Mouse (Mus musculus): Measurements from ENCODE around the gene Car5a. TPM values are rescaled to one million over a fixed set of nuclear protein-coding genes. Genes with fewer than 3 reads are reported as not detected.
A peak's percentile ranks its signal among the peaks of the same experiment; 100 is the strongest.

Gene Car5a
- total RNA-seq, 2 experiments from 2014 or later = not detected

DNA sequence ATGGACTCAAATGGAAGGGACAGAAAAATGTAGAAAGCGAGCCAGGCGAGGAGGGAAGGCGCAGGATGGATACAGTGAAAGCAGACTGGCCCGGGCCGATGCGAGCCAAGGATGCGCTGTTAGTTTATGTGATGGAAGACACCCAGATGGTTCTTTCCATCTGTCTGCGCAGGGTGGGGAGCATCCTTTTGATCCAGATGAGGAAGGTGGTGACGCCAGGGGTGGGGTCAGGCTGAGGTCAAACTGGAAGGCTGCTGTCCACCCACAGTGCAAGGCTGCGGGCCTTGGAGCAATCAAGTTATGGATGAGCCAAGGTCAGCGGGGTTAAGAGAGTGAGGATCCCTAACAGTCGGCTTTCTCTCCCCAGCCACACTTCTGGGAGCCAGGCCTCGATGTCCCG is 8.3 kb downstream of the Car5a start:
- no peak for ATAC-seq (replicated peaks; ENCODE audit: low FRiP score, low TSS enrichment, poor library complexity, severe bottlenecking)

DNA sequence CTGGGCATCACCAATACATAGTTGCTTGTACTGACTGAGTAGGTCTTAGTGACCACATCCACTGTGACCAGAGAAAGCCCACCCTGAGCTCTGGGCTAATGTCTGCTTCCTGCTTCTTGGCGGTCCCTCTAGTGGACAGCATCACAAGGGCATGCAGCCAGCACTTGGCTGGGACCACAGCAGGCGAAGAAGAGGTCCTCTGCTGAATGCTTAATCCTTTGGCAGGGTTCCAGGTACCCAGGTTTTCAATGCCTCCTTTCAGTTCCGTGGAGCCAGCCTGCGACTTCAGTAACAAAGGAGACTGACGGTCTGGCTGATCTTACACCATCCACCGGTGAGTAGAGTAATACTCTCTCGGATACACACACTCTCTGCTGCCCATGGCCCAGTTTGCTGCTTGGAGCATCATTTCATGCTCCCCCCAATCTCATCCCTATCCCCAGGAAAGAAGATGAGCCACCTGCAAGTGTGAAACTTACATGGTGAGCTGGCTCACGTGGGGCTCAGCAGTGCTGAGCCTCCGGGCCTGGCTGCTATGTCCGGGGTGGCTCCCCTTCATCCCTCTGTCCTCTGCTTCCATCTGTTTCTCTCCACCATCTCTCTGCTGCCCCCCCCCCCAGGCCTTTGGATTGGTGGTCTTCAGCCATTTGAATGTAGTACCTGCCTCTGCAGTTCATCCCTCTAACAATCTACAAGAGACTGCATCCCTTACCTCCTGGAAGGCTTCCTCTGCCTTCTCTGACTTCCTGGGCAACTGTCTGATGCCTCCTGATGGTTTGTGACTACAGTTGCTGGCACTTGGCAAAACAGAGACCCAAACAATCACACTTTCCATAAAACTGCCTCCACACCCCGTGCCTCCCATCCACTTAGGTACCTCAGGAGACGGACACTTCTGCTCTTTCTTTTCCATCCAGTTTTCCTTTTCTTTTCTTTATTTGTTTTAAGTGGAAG is 9.1 kb downstream of the Car5a start:
- ATAC-seq (replicated peaks; ENCODE audit: low FRiP score, low TSS enrichment, poor library complexity, severe bottlenecking) = peak; percentile 38; the same call in 1 of the 2 replicates

DNA sequence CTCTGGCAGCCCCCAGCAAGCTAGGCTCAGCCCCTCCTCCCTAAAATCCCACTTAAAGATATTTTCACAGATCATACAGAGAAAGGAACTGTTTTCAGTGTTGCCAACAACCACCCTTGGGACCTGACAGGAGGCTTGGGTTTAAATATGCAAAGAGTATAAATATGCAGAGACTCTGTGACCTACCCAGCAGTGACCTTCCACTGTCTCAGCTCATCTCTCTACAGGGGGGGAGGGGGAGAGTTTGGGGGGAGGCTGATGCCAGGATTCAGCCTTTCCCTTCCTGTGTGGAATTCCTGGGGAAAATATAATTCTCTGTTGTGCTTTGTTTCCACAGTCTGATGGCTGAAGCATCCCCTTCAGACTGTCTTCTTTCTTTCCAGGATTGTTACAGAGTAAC is 9.8 kb downstream of the Car5a start:
- ATAC-seq (replicated peaks; ENCODE audit: low FRiP score, low TSS enrichment, poor library complexity, severe bottlenecking) = no peak

DNA sequence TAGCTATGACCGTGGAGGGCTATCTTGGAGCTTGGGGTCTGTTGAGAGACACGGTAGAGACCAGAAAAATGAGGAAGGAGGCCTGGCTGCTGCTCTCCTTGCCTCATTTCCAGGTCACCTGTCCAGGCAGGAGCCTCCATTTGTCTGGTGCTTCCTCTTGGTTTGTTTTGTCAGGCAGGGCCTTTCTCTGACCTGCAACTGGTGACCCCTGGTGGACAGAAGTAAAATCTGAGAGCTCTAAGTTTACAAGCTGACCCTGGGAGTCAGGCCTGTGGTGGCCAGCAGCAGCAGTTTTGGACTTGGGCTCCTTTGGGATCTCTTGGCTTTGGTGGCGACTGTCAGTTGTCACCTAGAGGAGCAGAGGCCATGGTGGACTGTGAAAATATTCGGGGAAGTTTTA is 10.2 kb downstream of the Car5a start:
- ATAC-seq (replicated peaks; ENCODE audit: low FRiP score, low TSS enrichment, poor library complexity, severe bottlenecking) = 0 out of 2 replicates have a peak, but pooled peaks have one; percentile 45

DNA sequence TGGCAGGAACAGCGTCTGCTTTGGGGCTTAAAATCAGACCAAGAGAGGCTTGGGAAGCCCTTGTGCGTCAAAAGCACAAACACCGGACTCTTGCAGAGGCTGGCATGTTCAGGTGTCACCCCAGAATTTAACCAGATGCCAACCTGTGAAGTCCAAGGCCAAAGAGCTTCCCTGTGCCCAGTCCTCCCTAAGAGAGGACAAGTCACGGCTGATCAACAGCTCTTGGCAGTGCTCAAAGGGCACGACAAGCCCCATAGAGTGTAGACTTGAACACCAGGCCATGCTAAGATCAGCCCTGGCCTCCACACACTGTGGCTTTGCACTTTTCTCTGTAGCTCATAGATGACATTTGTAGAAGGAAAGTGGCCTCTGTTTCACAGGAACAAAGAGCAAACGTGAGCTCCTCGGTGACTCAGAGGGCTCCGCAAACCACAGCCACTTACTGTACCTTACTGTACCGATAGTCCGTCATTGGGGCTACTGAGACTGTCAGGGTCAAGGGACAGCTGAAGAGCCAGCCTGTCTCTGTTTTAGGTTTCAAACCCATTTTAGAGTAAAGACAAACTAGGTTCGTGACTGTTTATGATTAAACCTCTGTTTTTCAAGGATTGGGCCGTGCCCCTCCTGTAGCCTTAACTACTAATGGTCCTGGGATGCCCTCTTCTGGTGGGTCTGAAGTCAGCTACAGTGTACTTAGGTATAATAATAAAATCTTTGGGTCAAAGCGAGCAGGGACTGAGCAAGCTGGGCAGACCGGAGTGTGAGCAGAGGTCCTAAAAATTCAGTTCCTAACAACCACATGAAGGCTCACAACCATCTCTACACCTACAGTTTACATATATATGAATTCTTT is 11.8 kb downstream of the Car5a start:
- ATAC-seq (replicated peaks; ENCODE audit: low FRiP score, low TSS enrichment, poor library complexity, severe bottlenecking) = no peak

DNA sequence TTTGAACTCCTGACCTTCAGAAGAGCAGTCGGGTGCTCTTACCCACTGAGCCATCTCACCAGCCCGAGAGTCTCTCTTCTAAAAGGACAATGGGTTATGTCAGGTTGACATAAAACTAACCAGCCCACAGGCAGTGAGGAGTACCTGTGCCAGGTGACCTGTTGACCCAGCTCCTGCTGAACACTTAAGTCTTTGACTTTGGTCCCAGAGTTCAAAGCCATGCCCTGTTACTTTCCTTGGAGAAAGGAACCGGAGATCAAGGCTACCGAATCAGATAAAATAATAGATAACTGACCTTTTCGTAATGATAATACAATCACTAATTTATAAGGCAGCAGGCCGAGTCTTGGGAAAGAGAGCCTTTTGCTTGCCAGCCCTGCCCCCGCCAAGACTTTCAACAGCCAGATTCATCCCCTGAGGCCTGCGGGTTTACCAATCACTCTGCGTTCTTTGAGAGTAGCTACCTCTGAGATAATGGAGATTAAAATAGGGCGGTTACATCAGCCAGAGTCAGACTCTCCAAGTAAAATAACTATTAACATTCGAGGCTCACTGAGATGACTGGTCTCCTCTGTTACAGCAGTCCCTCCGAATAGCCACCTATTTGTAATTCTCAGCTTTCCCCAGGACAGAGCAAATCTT is 12.6 kb downstream of the Car5a start:
- ATAC-seq (replicated peaks; ENCODE audit: low FRiP score, low TSS enrichment, poor library complexity, severe bottlenecking) = no peak

DNA sequence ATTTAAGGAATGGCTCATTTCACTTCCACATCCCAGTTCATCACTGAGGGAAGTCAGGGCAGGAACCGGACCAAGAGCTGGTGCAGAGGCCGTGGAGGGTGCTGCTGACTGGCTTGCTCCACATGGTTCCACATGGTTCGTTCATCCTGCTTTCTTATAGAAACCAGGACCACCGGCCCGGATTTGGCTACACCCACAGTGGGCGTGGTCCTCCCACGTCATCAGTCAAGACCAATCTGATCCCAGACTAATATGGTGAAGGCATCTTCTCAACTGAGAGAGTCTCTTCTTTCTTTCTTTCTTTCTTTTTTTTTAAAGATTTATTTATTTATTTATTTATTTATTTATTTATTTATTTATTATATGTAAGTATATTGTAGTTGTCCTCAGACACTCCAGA is 13.1 kb downstream of the Car5a start:
- no peak for ATAC-seq (replicated peaks; ENCODE audit: low FRiP score, low TSS enrichment, poor library complexity, severe bottlenecking)

DNA sequence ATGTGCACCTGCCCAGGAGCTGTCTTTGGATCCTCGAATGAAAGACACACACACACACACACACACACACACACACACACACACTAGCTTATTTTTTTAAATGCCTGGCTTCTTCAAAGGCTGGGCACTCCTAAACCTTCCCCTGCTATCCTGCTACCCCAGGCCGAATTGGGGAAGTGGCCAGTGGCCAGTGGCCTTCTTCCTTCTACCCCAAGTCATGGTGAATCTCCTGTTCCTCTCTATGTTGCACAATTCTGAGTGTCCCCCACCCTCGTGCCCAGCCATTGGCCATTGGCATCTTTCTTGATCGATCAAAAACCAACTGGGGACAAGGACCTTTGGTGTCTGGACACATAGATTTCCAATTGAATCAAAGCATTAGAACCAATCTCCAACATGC is 14.7 kb downstream of the Car5a start:
- no peak for ATAC-seq (replicated peaks; ENCODE audit: low FRiP score, low TSS enrichment, poor library complexity, severe bottlenecking)

DNA sequence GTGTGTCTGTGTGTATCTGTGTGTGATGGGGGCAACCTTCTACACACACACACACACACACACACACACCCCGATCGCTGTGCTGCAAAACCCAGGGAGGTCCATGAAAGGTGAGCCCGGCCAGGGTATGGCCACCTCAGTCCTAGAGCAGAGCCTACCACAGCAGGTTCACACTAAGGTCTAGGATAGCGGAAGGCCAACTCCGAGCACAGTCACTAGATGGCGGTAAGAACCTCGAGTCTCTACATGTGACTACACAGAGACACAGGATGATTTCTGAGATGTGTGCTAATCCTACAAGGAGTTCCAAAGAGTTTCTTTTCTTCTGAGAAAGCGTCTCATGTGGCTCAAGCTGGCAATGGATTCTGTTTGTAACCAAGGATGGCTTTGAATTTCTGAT is 17.4 kb downstream of the Car5a start:
- ATAC-seq (replicated peaks; ENCODE audit: low FRiP score, low TSS enrichment, poor library complexity, severe bottlenecking) = peak; percentile 87

DNA sequence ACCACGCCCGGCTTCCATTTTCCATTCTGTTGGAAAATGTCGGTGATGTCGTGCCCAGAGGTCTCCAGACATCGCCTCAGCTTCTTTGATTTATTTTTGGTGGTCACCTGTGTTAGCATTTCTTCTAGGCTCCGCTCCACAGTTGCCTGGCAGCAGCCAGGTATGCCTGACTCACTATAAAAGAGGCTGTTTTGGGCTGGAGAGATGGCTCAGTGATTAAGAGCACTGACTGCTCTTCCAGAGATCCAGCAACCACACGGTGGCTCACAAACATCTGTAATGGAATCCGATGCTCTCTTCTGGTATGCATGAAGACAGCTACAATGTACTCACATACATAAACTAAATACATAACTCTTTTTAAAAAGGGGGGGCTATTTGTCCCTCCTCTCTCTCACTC is 18.4 kb downstream of the Car5a start:
- ATAC-seq (replicated peaks; ENCODE audit: low FRiP score, low TSS enrichment, poor library complexity, severe bottlenecking) = no peak

DNA sequence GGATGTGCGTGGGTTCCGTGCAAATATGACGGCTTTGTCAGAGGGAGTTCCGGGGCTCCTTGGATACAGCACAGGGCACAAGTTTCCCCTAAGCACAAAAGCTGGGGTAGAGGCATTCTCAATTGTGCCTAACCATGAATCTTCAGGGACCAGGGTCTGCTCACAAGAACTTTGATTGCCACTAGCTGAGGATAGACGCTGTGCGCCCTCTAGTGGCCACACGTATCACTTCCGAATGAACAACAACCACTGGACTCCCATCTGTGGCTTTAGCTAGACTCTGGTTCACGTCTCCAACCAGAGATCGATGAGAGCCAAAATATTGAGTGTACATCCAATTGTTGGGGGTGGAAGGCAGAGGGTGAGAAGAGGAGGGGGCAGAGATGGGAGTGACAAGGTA is 19.1 kb downstream of the Car5a start:
- ATAC-seq (replicated peaks; ENCODE audit: low FRiP score, low TSS enrichment, poor library complexity, severe bottlenecking) = peak; percentile 62; the same call in 1 of the 2 replicates

DNA sequence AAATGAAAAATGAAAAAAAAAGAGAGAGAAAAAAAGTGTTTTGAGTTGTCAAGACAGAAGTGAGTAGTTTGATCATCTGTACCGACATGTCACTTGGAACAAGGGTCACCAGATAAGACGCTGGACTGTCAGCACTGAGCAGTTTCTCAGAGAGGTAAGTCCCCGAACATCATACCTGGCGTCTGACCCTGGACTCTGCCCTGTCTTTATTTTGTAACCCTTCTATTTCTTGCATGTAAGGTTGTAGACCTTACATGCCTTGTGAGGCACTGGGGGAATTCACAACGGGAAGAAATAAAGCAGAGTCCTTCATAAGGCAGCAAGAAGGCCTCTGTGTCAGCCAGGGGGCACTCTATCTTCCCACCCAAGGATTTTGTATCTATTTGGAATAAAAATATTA is 20.0 kb downstream of the Car5a start:
- ATAC-seq (replicated peaks; ENCODE audit: low FRiP score, low TSS enrichment, poor library complexity, severe bottlenecking) = no peak

DNA sequence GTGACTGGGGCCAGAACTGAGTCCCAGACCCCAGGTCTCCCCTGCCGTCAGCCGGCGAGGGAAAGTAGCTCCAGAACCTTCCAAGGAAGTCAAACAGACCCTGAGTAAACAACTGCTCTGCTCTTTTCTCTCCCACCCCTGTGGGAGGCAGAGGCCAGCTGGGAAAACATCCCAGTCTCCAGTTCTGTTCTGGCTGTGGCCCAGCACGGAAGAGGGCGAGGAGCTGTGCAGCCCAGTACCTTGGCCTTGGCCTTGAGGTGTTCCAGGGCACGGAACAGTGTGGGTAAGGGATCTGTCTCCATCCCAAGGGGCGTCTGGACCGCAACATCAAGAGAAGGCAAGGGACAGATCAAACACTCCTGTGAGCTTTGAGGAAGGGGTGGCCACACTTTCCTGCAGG is 22.6 kb downstream of the Car5a start:
- ATAC-seq (replicated peaks; ENCODE audit: low FRiP score, low TSS enrichment, poor library complexity, severe bottlenecking) = no peak

DNA sequence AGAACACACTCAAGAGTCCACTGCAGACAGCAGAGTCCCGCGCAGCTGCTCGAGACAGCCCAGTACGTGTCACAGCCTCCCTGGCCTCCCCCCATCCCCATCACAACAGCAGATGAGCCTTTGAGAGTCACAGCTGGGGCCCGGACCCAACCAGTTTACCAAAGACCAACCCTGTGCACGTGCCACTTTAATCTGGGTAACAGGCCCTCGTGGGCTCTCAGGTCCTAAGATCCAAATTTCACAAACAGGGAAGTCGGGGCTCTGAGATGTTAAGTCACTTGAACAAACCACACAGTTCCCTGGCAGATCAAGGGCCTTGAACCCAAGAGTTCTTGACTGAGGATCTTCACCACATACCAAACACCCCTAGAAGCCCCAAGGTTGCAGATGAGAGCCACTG is 23.1 kb downstream of the Car5a start:
- no peak for ATAC-seq (replicated peaks; ENCODE audit: low FRiP score, low TSS enrichment, poor library complexity, severe bottlenecking)

DNA sequence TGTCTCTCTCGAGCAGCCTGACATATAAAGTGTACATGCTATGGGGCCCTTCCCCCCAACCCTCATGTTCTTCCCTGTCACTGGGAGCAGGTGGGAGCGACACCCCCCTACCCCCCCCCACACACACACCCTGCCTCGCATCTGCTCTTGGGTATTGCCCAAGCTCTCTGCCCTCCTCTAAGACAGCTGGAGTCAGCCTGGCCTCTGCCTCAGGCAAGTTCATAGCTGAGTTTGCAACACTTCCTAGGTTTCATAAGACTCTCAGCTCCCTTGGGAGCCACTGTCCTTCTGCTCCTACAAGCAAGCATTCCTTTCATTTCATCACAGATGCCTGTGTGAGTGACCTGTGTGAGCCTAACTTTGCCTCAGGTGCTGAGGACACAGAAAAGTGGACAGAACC is 25.0 kb downstream of the Car5a start:
- ATAC-seq (replicated peaks; ENCODE audit: low FRiP score, low TSS enrichment, poor library complexity, severe bottlenecking) = no peak

DNA sequence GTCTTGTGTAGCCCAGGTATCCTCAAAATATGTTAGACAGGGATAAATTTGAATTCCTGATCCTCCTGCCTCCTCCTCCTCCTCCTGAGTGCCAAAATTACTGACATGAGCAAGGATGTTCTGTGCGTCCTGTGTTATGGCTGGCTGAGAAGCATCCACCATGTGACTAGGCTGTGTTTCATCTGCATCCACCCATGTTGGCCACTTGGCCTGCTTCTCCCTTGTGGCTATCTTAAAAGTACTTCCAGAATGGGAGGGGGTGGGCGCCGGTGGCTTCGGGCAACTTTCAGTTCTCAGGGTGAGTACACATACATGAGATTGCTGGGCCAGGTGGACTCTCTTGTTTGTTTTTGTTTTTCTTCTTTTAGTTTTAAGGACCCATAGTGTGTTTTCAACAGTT is 25.5 kb downstream of the Car5a start:
- no peak for ATAC-seq (replicated peaks; ENCODE audit: low FRiP score, low TSS enrichment, poor library complexity, severe bottlenecking)

DNA sequence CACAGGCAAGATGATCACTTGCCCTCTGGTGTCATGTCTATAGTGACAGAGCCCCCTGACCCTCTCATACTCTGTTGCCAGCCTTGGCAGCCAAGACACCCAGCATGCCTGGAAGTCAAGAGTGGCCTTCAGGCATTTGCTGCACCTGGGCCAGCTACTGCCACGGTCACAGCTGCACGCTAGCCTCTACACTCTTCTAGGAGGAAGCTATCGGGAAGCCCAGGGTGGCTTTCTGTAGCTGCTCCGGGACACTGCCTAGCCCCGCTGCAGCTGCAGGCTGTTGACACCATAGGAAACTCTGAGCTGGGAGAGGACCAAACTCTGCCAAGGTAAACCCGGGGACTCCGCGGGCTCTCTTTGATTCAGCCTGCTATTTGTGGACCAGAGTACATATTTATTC is 31.3 kb downstream of the Car5a start:
- no peak for ATAC-seq (replicated peaks; ENCODE audit: low FRiP score, low TSS enrichment, poor library complexity, severe bottlenecking)

DNA sequence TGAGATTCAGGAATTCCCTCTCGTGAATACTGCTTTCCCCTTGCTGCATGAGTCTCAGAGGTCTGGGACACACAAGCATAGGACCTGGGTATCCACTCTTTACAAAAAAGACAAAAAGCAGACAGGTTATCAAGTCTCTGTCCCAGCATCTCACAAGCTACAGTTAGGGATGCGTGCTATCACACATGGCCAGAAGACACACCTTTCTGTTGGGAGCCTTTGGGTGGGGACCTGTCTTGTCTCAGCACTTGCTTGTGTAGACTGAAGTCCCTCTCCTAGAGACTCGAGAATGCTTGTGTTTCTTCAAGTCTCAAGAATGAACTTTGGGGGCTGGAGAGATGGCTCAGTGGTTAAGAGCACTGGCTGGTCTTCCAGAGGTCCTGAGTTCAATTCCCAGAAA is 31.9 kb downstream of the Car5a start:
- ATAC-seq (replicated peaks; ENCODE audit: low FRiP score, low TSS enrichment, poor library complexity, severe bottlenecking) = no peak

DNA sequence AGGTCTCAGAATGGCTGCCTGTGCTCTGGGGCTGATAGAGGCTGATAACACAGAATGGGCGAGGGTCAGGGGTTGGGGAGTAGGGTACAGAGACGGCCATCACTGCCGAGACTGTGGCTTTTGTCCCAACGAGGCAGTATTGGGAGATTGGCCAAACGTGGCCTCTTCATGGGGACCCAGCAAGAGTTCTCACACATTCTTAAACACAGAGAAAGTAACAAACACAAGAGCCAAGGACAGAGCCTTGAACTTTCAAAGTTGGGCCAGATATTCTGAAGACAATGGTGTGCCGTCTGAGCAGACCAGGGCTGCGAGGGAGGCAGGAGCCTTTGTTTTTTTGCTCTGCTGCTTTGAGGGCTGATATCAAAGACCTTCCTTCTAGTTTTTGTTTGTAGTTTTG is 32.7 kb downstream of the Car5a start:
- ATAC-seq (replicated peaks; ENCODE audit: low FRiP score, low TSS enrichment, poor library complexity, severe bottlenecking) = no peak

DNA sequence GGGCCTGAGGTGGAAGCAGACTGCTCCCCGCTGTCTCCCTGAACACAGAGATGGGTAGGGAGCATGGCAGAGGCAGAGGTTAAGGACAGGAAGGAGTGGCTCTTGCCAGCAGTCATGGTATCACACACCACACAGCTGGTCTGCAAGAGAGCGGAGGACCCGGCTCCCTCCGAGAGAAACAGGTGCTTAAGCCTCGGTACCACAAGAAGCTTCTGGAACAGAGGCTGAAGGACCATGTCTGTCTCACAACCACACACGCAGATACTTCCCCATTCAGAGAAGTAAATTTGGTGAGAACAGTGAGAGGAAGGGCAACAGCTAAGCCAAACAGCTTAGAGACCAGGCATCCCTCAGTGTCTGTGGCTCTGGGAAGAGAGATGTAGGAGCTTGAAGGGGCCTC is 33.3 kb downstream of the Car5a start:
- ATAC-seq (replicated peaks; ENCODE audit: low FRiP score, low TSS enrichment, poor library complexity, severe bottlenecking) = no peak

All from megakaryocyte-erythroid progenitor cell, adult 5-6 weeks (primary cell).